Mouse (Mus musculus): ENCODE data around the gene Aco2.

Gene Aco2

GRCm38 (mm10) chr15:81872262-81873136 lies at the start of gene Aco2:
Gene Aco2 (plus strand): TSS chr15:81872309.
- peak; percentile 99 for DNase-seq (ENCODE audit: low spot score)

GRCm38 (mm10) chr15:81822631-81823030 lies 49.5 kb upstream of the Aco2 start:
- no peak for DNase-seq (ENCODE audit: low spot score)

GRCm38 (mm10) chr15:81824832-81825231 lies 47.3 kb upstream of the Aco2 start:
- DNase-seq (ENCODE audit: low spot score), result no peak

GRCm38 (mm10) chr15:81828426-81829207 lies 43.5 kb upstream of the Aco2 start:
- no peak for DNase-seq (ENCODE audit: low spot score)

- no peak for DNase-seq (ENCODE audit: low spot score)
Measured at GRCm38 (mm10) chr15:81829208-81829580, 42.9 kb upstream of the Aco2 start.

GRCm38 (mm10) chr15:81830530-81830929 lies 41.6 kb upstream of the Aco2 start:
- DNase-seq (ENCODE audit: low spot score), result no peak

GRCm38 (mm10) chr15:81831136-81831825 lies 40.8 kb upstream of the Aco2 start:
- DNase-seq (ENCODE audit: low spot score), result peak; percentile 95

- DNase-seq (ENCODE audit: low spot score), result no peak
Measured at GRCm38 (mm10) chr15:81832219-81832618, 39.9 kb upstream of the Aco2 start.

- DNase-seq (ENCODE audit: low spot score), result peak; percentile 31
Measured at GRCm38 (mm10) chr15:81833481-81833880, 38.6 kb upstream of the Aco2 start.

GRCm38 (mm10) chr15:81834171-81834841 lies 37.8 kb upstream of the Aco2 start:
- no peak for DNase-seq (ENCODE audit: low spot score)

GRCm38 (mm10) chr15:81835007-81835880 lies 36.9 kb upstream of the Aco2 start:
- DNase-seq (ENCODE audit: low spot score), result no peak

- DNase-seq (ENCODE audit: low spot score), result no peak
Measured at GRCm38 (mm10) chr15:81836124-81836821, 35.8 kb upstream of the Aco2 start.

- DNase-seq (ENCODE audit: low spot score), result no peak
Measured at GRCm38 (mm10) chr15:81836966-81837920, 34.9 kb upstream of the Aco2 start.

GRCm38 (mm10) chr15:81838554-81839235 lies 33.4 kb upstream of the Aco2 start:
- DNase-seq (ENCODE audit: low spot score), result no peak

- DNase-seq (ENCODE audit: low spot score), result peak; percentile 95
Measured at GRCm38 (mm10) chr15:81839634-81840033, 32.5 kb upstream of the Aco2 start.

GRCm38 (mm10) chr15:81840306-81840705 lies 31.8 kb upstream of the Aco2 start:
- no peak for DNase-seq (ENCODE audit: low spot score)

GRCm38 (mm10) chr15:81842275-81842674 lies 29.8 kb upstream of the Aco2 start:
- no peak for DNase-seq (ENCODE audit: low spot score)

- no peak for DNase-seq (ENCODE audit: low spot score)
Measured at GRCm38 (mm10) chr15:81845033-81845625, 27.0 kb upstream of the Aco2 start.

Data from adipocyte (in vitro differentiated cells).